Mouse (Mus musculus) heart, embryonic 14.5 days (tissue): ENCODE data around the gene Prdx2. TPM values are rescaled to one million over a fixed set of nuclear protein-coding genes. Genes with fewer than 3 reads are reported as not detected.

Source experiments
- ATAC-seq: fragments of 200-750 bp; cut with Nextera tagmentation; 2 replicates; pipeline ENCODE4 v1.8.0; 2017; ENCODE audit warnings: low read depth, moderate TSS enrichment; ENCODE audit not compliant: insufficient number of reproducible peaks, insufficient read depth, low FRiP score
- H3K27ac ChIP-seq, 2 experiments: fragments of 200-500 bp in 1 of 2; fragments of 300-500 bp in 1 of 2; sonication (generic) in 1 of 2; replicated peaks in 1 of 2; 2 replicates each; pipeline ENCODE4 v1.5.1; 2012 to 2014; ENCODE audit warnings: low read depth in 2 of 2, low read length in 2 of 2, control low read depth in 1 of 2, mild to moderate bottlenecking in 1 of 2, mixed read lengths in 1 of 2; ENCODE audit not compliant: control insufficient read depth in 1 of 2, insufficient read depth in 1 of 2
- H3K27me3 ChIP-seq: fragments of 300-500 bp; sonication (generic); 2 replicates; pipeline ENCODE4 v1.6.1; 2014; ENCODE audit warnings: mild to moderate bottlenecking, low read length, control low read depth; ENCODE audit not compliant: control insufficient read depth, insufficient read depth
- H3K36me3 ChIP-seq: fragments of 300-500 bp; sonication (generic); 2 replicates; pipeline ENCODE4 v1.6.1; 2014; ENCODE audit warnings: mild to moderate bottlenecking, control low read depth, low read length, mixed read lengths; ENCODE audit not compliant: control insufficient read depth, insufficient read depth
- H3K4me1 ChIP-seq, 2 experiments: fragments of 200-500 bp in 1 of 2; fragments of 300-500 bp in 1 of 2; sonication (generic) in 1 of 2; 2 replicates each; pipeline ENCODE4 v1.6.1; 2012 to 2014; ENCODE audit warnings: low read length in 2 of 2, control low read depth in 1 of 2, mixed read lengths in 1 of 2; ENCODE audit not compliant: control insufficient read depth in 2 of 2, insufficient read depth in 2 of 2
- H3K4me2 ChIP-seq: fragments of 300-500 bp; sonication (generic); 2 replicates; pipeline ENCODE4 v1.6.1; 2014; ENCODE audit warnings: mild to moderate bottlenecking, low read length
- H3K4me3 ChIP-seq, 2 experiments: fragments of 200-500 bp in 1 of 2; fragments of 300-500 bp in 1 of 2; sonication (generic) in 1 of 2; 2 replicates each; pipeline ENCODE4 v1.5.1; 2012 to 2014; ENCODE audit warnings: low read length in 2 of 2, mild to moderate bottlenecking in 2 of 2, control low read depth in 1 of 2, low read depth in 1 of 2, moderate library complexity in 1 of 2; ENCODE audit not compliant: control insufficient read depth in 1 of 2, insufficient read depth in 1 of 2
- H3K9ac ChIP-seq: fragments of 300-500 bp; sonication (generic); 2 replicates; pipeline ENCODE4 v1.6.1; 2014; ENCODE audit warnings: mild to moderate bottlenecking, low read length
- H3K9me3 ChIP-seq: fragments of 300-500 bp; sonication (generic); 2 replicates; pipeline ENCODE4 v1.6.1; 2016; ENCODE audit warnings: low read length, control low read depth; ENCODE audit not compliant: control insufficient read depth
- WGBS: fragments of 180-500 bp; shearing (Covaris S2); extraction: QIAGEN DNeasy Blood & Tissue Kit; methylation state at CpG from one replicate; pipeline ENCODE4 v1.1.7; 2014; 5-methylcytosine and 5-hydroxymethylcytosine counted together
- polyA plus RNA-seq: library from polyadenylated mRNA; unstranded; fragments of >200 nt; fragmentation: Nextera tagmentation; extraction: Ambion mirVana; gene quantifications from 2 replicates; pipeline ENCODE4 v1.2.1, GENCODE M21; 2014

Gene Prdx2
- polyA plus RNA-seq, 1 experiment from 2014 or later: 792 TPM

DNA sequence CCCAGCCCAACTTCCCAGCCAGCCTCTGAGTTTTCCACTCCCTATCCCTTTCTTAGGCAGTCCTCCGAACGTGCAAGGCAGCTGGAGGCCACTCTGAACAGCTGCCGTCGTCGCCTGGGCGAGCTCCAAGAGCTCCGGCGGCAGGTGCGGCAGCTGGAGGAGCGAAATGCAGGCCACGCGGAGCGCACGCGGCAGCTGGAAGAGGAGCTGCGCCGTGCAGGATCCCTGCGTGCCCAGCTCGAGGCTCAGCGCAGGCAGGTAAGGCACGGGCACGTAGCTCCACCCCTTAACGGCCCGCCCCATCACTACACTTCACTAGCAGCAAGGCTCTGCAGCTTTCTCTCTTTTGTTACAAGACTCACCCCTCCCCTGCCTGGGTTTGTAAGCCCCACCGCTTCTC, 26.3 kb downstream of the Prdx2 start:
- Histone ChIP-seq H3K36me3 (no peaks in the 10 kb centered on the region), H3K27me3 (peaks cover 28% of the 10 kb centered on the region), H3K4me1 (peaks cover 6% of the 10 kb centered on the region in 2 experiments; a peak in 3 of 4 replicates), H3K4me3 (no peak overlapping the region), H3K9me3 (no peaks in the 10 kb centered on the region), H3K9ac (no peak overlapping the region), H3K27ac (no peak overlapping the region), H3K4me2 (no peak overlapping the region)
- 16% methylated on average over 25 of the region's 25 CpGs for WGBS
- ATAC-seq: no peak

- Histone ChIP-seq H3K4me2 (no peak overlapping the region), H3K27ac (no peak overlapping the region), H3K4me3 (no peak overlapping the region), H3K9ac (no peak overlapping the region), H3K9me3 (no peaks in the 10 kb centered on the region), H3K36me3 (no peaks in the 10 kb centered on the region), H3K4me1 (peaks cover 2% of the 10 kb centered on the region in 2 experiments; a peak in 1 of 4 replicates), H3K27me3 (peaks cover 28% of the 10 kb centered on the region)
- no peak for ATAC-seq
- WGBS: 84% methylated on average over 5 of the region's 5 CpGs
Measured at GRCm38 (mm10) chr8:84996978-84997377, 27.6 kb downstream of the Prdx2 start.

DNA sequence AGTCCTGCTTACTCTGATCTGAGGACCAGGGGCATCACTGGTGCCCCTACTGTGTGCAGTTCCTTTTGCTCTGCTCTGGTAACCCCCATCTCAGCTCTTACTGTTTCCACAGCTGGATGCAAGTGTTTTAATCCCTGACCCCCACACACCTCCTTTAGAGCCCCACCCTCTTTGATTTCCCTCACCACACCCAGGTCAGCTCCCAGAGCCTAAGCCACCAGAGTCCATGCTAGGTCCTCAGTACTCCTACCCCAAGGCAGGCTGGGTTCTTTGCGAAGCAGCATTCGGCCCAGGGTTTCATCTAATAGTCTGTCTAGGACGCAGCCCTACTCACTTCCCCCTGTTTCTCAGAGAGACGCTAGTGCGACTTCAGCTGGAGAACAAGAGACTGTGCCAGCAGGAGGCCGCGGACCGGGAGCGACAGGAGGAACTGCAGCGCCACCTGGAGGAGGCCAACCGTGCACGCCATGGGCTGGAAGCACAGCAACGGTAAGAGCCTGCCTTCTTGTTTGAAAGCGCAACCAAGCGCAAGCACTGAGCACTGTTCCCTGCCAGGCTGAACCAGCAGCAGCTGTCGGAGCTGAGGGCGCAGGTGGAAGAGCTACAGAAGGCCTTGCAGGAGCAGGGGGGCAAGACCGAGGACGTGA, 28.4 kb downstream of the Prdx2 start:
- peaks cover 28% of the 10 kb centered on the region for H3K27me3 ChIP-seq
- H3K4me1 ChIP-seq: peaks cover 2% of the 10 kb centered on the region in 2 experiments; a peak in 1 of 4 replicates
- H3K27ac ChIP-seq: no peak overlapping the region
- WGBS: 5% methylated on average over 19 of the region's 19 CpGs
- peak overlapping the region; percentile 39 for H3K4me2 ChIP-seq
- no peaks in the 10 kb centered on the region for H3K36me3 ChIP-seq
- H3K9me3 ChIP-seq: no peaks in the 10 kb centered on the region
- peak; percentile 67 for ATAC-seq
- peak overlapping the region; percentile 34; the same call in 1 of the 2 replicates for H3K9ac ChIP-seq
- no peak overlapping the region for H3K4me3 ChIP-seq

- H3K4me1 ChIP-seq: no peaks in the 10 kb centered on the region
- peaks cover 57% of the 10 kb centered on the region for H3K27me3 ChIP-seq
- no peak overlapping the region for H3K27ac ChIP-seq
- no peaks in the 10 kb centered on the region for H3K9me3 ChIP-seq
- no peak overlapping the region for H3K9ac ChIP-seq
- no peak overlapping the region for H3K4me3 ChIP-seq
- no peak overlapping the region for H3K4me2 ChIP-seq
- ATAC-seq: no peak
- WGBS: 10% methylated on average over 25 of the region's 25 CpGs
- H3K36me3 ChIP-seq: no peaks in the 10 kb centered on the region
Measured at GRCm38 (mm10) chr8:85007686-85008085, 38.3 kb downstream of the Prdx2 start.

DNA sequence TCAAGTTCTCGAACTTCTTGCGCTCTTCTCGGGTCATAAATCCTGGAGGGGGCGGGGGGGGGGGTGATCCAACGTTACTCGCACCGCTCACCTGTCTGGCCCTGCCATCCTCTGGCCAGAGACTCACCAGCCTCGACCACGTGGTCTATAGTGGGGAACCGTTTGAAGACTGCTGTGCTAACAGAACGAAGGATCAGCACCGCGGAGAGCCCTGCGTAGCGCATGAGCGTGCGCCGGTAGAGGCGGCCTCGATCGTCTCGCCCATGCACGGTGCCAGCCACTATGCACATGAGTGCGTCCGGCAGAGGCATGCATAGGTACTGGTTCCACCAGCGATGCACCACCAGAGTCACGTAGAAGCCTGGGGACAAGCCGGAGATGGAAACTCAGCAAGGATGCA, 41.9 kb downstream of the Prdx2 start:
- no peak overlapping the region for H3K9ac ChIP-seq
- H3K4me3 ChIP-seq: no peak overlapping the region
- ATAC-seq: no peak
- no peak overlapping the region for H3K27ac ChIP-seq
- 11% methylated on average over 28 of the region's 28 CpGs for WGBS
- no peaks in the 10 kb centered on the region for H3K36me3 ChIP-seq
- no peaks in the 10 kb centered on the region for H3K9me3 ChIP-seq
- peaks cover 75% of the 10 kb centered on the region for H3K27me3 ChIP-seq
- H3K4me1 ChIP-seq: 0 out of 4 replicates have a peak, but pooled peaks cover 0 to 3% of the 10 kb centered on the region in 2 experiments
- no peak overlapping the region for H3K4me2 ChIP-seq

DNA sequence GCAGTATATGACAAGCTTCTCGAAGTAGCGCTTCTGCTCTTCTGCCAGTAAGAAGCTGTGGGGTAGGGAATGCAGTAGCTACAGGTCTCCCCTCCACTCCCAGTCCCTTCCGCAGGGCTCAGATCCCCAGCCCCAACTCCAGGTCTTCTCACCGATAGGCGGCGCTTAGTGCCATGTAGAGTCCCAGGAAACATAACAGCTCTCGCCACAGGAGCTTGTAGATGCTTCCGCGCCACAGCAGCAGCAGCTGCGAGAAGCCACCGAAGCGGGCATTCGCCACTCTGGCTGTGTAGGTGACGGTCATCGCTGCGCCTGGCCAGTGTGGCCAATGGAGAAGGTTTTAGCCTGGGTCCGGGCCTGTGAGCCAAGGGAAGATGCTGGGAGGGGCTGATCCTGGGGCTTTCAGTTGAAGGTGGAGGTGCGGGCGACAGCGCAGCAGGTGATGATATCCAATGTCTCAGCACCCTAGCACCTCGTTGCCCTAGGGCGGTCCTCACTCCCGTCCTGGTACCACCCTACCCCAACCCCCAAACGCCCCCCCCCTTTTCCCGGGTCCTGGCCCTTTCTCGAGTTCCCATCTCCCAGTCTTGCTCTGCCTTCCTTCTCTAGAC, 43.9 kb downstream of the Prdx2 start:
- Histone ChIP-seq H3K4me2 (peak overlapping the region; percentile 59), H3K27me3 (peaks cover 59% of the 10 kb centered on the region), H3K4me3 (peak overlapping the region; percentile 20 to 21), H3K36me3 (peaks cover 14% of the 10 kb centered on the region), H3K9me3 (no peaks in the 10 kb centered on the region), H3K9ac (0 out of 2 replicates have a peak overlapping the region, but pooled peaks have one; percentile 14), H3K4me1 (0 out of 4 replicates have a peak, but pooled peaks cover 0 to 3% of the 10 kb centered on the region in 2 experiments), H3K27ac (no peak overlapping the region)
- whole genome bisulfite sequencing: 4% methylated on average over 25 of the region's 26 CpGs
- ATAC-seq: no peak

DNA sequence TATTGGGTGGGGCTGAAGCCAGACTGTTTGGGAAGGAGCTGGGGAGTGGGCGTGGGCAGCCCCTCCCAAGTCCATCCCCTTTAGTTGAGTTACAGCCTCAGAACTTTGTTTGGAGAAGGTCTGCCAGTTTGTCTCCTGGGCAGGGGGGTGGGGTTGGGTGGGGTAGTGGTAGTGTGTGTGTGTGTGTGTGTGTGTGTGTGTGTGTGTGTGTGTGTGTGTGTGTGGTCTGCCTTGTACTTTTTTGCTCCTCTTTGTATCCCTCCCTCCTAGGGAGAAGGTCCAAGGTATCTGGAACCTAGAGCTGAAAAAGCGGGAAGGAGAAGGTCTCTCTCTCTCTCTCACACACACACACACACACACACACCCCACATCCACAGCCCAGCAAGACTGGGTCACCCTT, 45.0 kb downstream of the Prdx2 start, which contains the start of gene Best2:
Gene Best2, minus strand, starts transcription at position 101 of the 400 bp plus-strand sequence.
- WGBS: 45% methylated on average over 2 of the region's 2 CpGs
- H3K9ac ChIP-seq: 0 out of 2 replicates have a peak within 1 kb of the TSS, but pooled peaks have one; percentile 14

More for the DNA sequence above, 45.0 kb downstream of the Prdx2 start, which contains the start of gene Best2:
- Histone ChIP-seq H3K4me1 (0 out of 4 replicates have a peak, but pooled peaks cover 0 to 3% of the 10 kb centered on the region in 2 experiments), H3K4me2 (peak within 1 kb of the TSS; percentile 59), H3K36me3 (peaks cover 25% of the 10 kb centered on the region), H3K27ac (no peak within 1 kb of the TSS), H3K4me3 (peak within 1 kb of the TSS; percentile 20 to 21), H3K9me3 (no peaks in the 10 kb centered on the region), H3K27me3 (peaks cover 48% of the 10 kb centered on the region)
- no peak for ATAC-seq
